Mouse (Mus musculus): ENCODE data around the gene Rhag. TPM values are rescaled to one million over a fixed set of nuclear protein-coding genes. Genes with fewer than 3 reads are reported as not detected.

The Rhag gene
- polyA plus RNA-seq, 1 experiment from 2014 or later: 3.2 TPM

- Histone ChIP-seq H3K9me3 (no peaks in the 10 kb centered on the region), H3K27me3 (no peaks in the 10 kb centered on the region), H3K36me3 (replicated peaks) (no peaks in the 10 kb centered on the region), H3K4me3 (replicated peaks) (peak within 1 kb of the TSS; percentile 50), H3K4me2 (peak within 1 kb of the TSS; percentile 87), H3K9ac (peak within 1 kb of the TSS; percentile 50), H3K27ac (no peak within 1 kb of the TSS), H3K4me1 (peaks cover 3% of the 10 kb centered on the region; the same call in 1 of the 2 replicates)
- WGBS: under 1% methylated on average over 40 of the region's 40 CpGs
- ATAC-seq (ENCODE audit: low FRiP score): peak; percentile 80
These were observed 69.2 kb downstream of the Rhag start, which contains the start of gene 9130008F23Rik for GRCm38 (mm10) chr17:40879924-40880691. Gene 9130008F23Rik (minus strand): TSS chr17:40880559.

- no peaks in the 10 kb centered on the region for H3K9me3 ChIP-seq
- H3K4me2 ChIP-seq: no peak overlapping the region
- peaks cover 3% of the 10 kb centered on the region; the same call in 1 of the 2 replicates for H3K4me1 ChIP-seq
- no peak for ATAC-seq (ENCODE audit: low FRiP score)
- no peak overlapping the region for H3K4me3 ChIP-seq (replicated peaks)
- H3K27me3 ChIP-seq: no peaks in the 10 kb centered on the region
- H3K27ac ChIP-seq: no peak overlapping the region
- H3K36me3 ChIP-seq (replicated peaks): no peaks in the 10 kb centered on the region
- whole genome bisulfite sequencing: 90% methylated on average over 6 of the region's 6 CpGs
- no peak overlapping the region for H3K9ac ChIP-seq
These were observed 71.2 kb downstream of the Rhag start for GRCm38 (mm10) chr17:40882172-40882571.

- 83% methylated on average over 4 of the region's 4 CpGs for WGBS
- H3K4me2 ChIP-seq: no peak overlapping the region
- no peaks in the 10 kb centered on the region for H3K4me1 ChIP-seq
- H3K27ac ChIP-seq: no peak overlapping the region
- no peaks in the 10 kb centered on the region for H3K27me3 ChIP-seq
- no peak overlapping the region for H3K9ac ChIP-seq
- no peak for ATAC-seq (ENCODE audit: low FRiP score)
- H3K36me3 ChIP-seq (replicated peaks): no peaks in the 10 kb centered on the region
- H3K9me3 ChIP-seq: no peaks in the 10 kb centered on the region
- H3K4me3 ChIP-seq (replicated peaks): no peak overlapping the region
These were observed 74.2 kb downstream of the Rhag start for GRCm38 (mm10) chr17:40885155-40885554.

GRCm38 (mm10) chr17:40887849-40888536, 77.1 kb downstream of the Rhag start:
- no peak for ATAC-seq (ENCODE audit: low FRiP score)
- no peaks in the 10 kb centered on the region for H3K36me3 ChIP-seq (replicated peaks)
- H3K4me1 ChIP-seq: no peaks in the 10 kb centered on the region
- no peak overlapping the region for H3K4me3 ChIP-seq (replicated peaks)
- no peaks in the 10 kb centered on the region for H3K27me3 ChIP-seq
- H3K9ac ChIP-seq: no peak overlapping the region
- no peak overlapping the region for H3K27ac ChIP-seq
- no peak overlapping the region for H3K4me2 ChIP-seq
- H3K9me3 ChIP-seq: no peaks in the 10 kb centered on the region
- 86% methylated on average over 4 of the region's 4 CpGs for WGBS

Other genes starting within 250 kb of the Rhag start
- gene Esp6, start 249.6 kb upstream of the Rhag start, polyA plus RNA-seq (2016; fragmentation: Nextera tagmentation; extraction: Ambion mirVana): not detected in 2 replicates
- not detected in 2 replicates for gene Esp4, start 212.5 kb upstream of the Rhag start, polyA plus RNA-seq (2016; fragmentation: Nextera tagmentation; extraction: Ambion mirVana)
- gene Esp3, start 179.1 kb upstream of the Rhag start, polyA plus RNA-seq (2016; fragmentation: Nextera tagmentation; extraction: Ambion mirVana): not detected in 2 replicates
- not detected in 2 replicates for gene Esp1, start 84.0 kb upstream of the Rhag start, polyA plus RNA-seq (2016; fragmentation: Nextera tagmentation; extraction: Ambion mirVana)
- not detected in 2 replicates for gene Crisp2, start 4.1 kb upstream of the Rhag start, polyA plus RNA-seq (2016; fragmentation: Nextera tagmentation; extraction: Ambion mirVana)
- gene 9130008F23Rik, start 69.4 kb downstream of the Rhag start, polyA plus RNA-seq (2016; fragmentation: Nextera tagmentation; extraction: Ambion mirVana): 0.73 and 0.88 TPM in 2 replicates
- 0.32 and 0.54 TPM in 2 replicates for gene Glyatl3, start 103.2 kb downstream of the Rhag start, polyA plus RNA-seq (2016; fragmentation: Nextera tagmentation; extraction: Ambion mirVana)
- gene Mut, start 123.6 kb downstream of the Rhag start, polyA plus RNA-seq (2016; fragmentation: Nextera tagmentation; extraction: Ambion mirVana): 23.7 and 24.1 TPM in 2 replicates
- gene Cenpq, start 123.9 kb downstream of the Rhag start, polyA plus RNA-seq (2016; fragmentation: Nextera tagmentation; extraction: Ambion mirVana): 34.6 and 36.2 TPM in 2 replicates

Measured in forebrain, embryonic 12.5 days (tissue).